8 mouse cellular contexts compared by ENCODE assay signal in genomic region chr11:102446581-102447461, GRCm38 (mm10). TPM values are rescaled to one million over a fixed set of nuclear protein-coding genes. Genes with fewer than 3 reads are reported as not detected.
DNase-seq lines count a peak whose midpoint lies in the region; ATAC-seq and TF ChIP-seq lines count a peak whose summit lies in the region.

No protein-coding gene starts in this region.

- in situ Hi-C loops in Patski (cut with MboI; ENCODE audit: low pct_unique_long_range_greater_than_20kb), result no loop called here

- POLR2A ChIA-PET in Patski (lab: Charles Lee), result interaction anchor here (1.0 to 2.0 kb wide), 4 partner anchors 17 to 39 kb away, joined by 3 to 6 read pairs (median 4); partner anchors contain the start of genes Grn and Slc25a39

- no peaks in the 10 kb centered on the region for H3K27me3 ChIP-seq in Patski
- H3K27me3 ChIP-seq in embryonic facial prominence, embryonic 10.5 days (replicated peaks; ENCODE audit: low read depth, poor library complexity, severe bottlenecking), result peaks cover 52% of the 10 kb centered on the region
- H3K27me3 ChIP-seq in hindbrain, embryonic 14.5 days (ENCODE audit: control insufficient read depth, insufficient read depth, low read length), result no peaks in the 10 kb centered on the region; the same call in 1 of the 2 replicates

- ATAC-seq in Patski, result peak; percentile 9
- ATAC-seq in hindbrain, embryonic 14.5 days (ENCODE audit: low FRiP score), result peak; percentile 57
- ATAC-seq in megakaryocyte, adult 5-6 weeks (ENCODE audit: poor library complexity, severe bottlenecking), result 0 out of 2 replicates have a peak, but pooled peaks have one; percentile 14
- ATAC-seq in erythroid progenitor cell, adult 5-6 weeks (replicated peaks; ENCODE audit: low FRiP score, poor library complexity, severe bottlenecking), result no peak

- peaks cover 53% of the 10 kb centered on the region for H3K4me1 ChIP-seq in embryonic facial prominence, embryonic 10.5 days
- peaks cover 34% of the 10 kb centered on the region for H3K4me1 ChIP-seq in hindbrain, embryonic 14.5 days (replicated peaks; ENCODE audit: control insufficient read depth, insufficient read depth, low read length)

- peak overlapping the region; percentile 97 for H3K27ac ChIP-seq in left cerebral cortex, adult 2 months
- peak overlapping the region; percentile 96 for H3K27ac ChIP-seq in embryonic facial prominence, embryonic 10.5 days (replicated peaks)
- H3K27ac ChIP-seq in hindbrain, embryonic 14.5 days, result peak overlapping the region; percentile 98

- no peaks in the 10 kb centered on the region for H3K9me3 ChIP-seq in embryonic facial prominence, embryonic 10.5 days
- no peaks in the 10 kb centered on the region for H3K9me3 ChIP-seq in hindbrain, embryonic 14.5 days (ENCODE audit: control insufficient read depth, low read length)

- H3K9ac ChIP-seq in hindbrain, embryonic 14.5 days, result peak overlapping the region; percentile 100

- under 1% methylated on average over 49 of the region's 49 CpGs for WGBS in embryonic facial prominence, embryonic 10.5 days
- under 1% methylated on average over 39 of the region's 49 CpGs for WGBS in hindbrain, embryonic 14.5 days

- peak overlapping the region; percentile 90 for H3K4me2 ChIP-seq in hindbrain, embryonic 14.5 days (replicated peaks)

- peak overlapping the region; percentile 91 for H3K4me3 ChIP-seq in left cerebral cortex, adult 2 months
- peak overlapping the region; percentile 89 for H3K4me3 ChIP-seq in embryonic facial prominence, embryonic 10.5 days
- peak overlapping the region; percentile 98 for H3K4me3 ChIP-seq in hindbrain, embryonic 14.5 days (replicated peaks; ENCODE audit: low read length)

- peak; percentile 42 to 43 for DNase-seq in left cerebral cortex, adult 2 months (ENCODE audit: extremely low spot score in 1 of 2, low spot score in 2 of 2)
- DNase-seq in left cerebral cortex, adult 8-10 months (ENCODE audit: low spot score in 2 of 2), result no peak
- DNase-seq in Patski (ENCODE audit: low read depth, low spot score), result no peak
- DNase-seq in embryonic facial prominence, embryonic 10.5 days (ENCODE audit: low spot score), result peak; percentile 78
- DNase-seq in hindbrain, embryonic 14.5 days (ENCODE audit: low spot score), result peak; percentile 63
- DNase-seq in layer of hippocampus, adult 8-10 months (ENCODE audit: low spot score in 2 of 2), result no peak

- intact Hi-C loops in left cerebral cortex, adult 2 months (cut with DNase I), result no loop called here

- TF ChIP-seq CTCF in left cerebral cortex, adult 2 months (IDR thresholded peaks at IDR 0.05), result no peak
- no peak for TF ChIP-seq CTCF in Patski (IDR thresholded peaks at IDR 0.05)

- CTCF ChIA-PET in Patski (lab: Charles Lee), result interaction anchor here (0.8 to 2.9 kb wide), 8 partner anchors 9 to 131 kb away, joined by 3 to 11 read pairs (median 4); partner anchors contain the start of gene Grn

- peaks cover 23% of the 10 kb centered on the region for H3K36me3 ChIP-seq in embryonic facial prominence, embryonic 10.5 days (replicated peaks)
- peaks cover 23% of the 10 kb centered on the region for H3K36me3 ChIP-seq in hindbrain, embryonic 14.5 days (replicated peaks; ENCODE audit: control insufficient read depth, insufficient read depth)

RNA-seq across cellular contexts. Expression of gene Fam171a2, which starts 0.7 kb away (rescaled TPM):
- total RNA-seq in left cerebral cortex, adult 2 months (2021), result 100 to 1,000 TPM; 117 to 123 TPM
- 100 to 1,000 TPM in 2 of 4 experiments, 10 to 100 TPM in 2; 88.3 to 104 (median 96.8) TPM for total RNA-seq in left cerebral cortex, adult 8-10 months (2022)
- 13.1 TPM for polyA plus RNA-seq in Patski (2021)
- polyA plus RNA-seq in embryonic facial prominence, embryonic 10.5 days (2016; fragmentation: Nextera tagmentation; extraction: Ambion mirVana), result 3.4 and 3.7 TPM in 2 replicates
- 30.9 and 40.4 TPM in 2 replicates for polyA plus RNA-seq in hindbrain, embryonic 14.5 days (2014; fragmentation: Nextera tagmentation; extraction: Ambion mirVana)
- total RNA-seq in megakaryocyte, adult 5-6 weeks (2015), result 0.09 TPM in 1 of 2 replicates, not detected in the other
- not detected in 2 replicates for total RNA-seq in megakaryocyte, adult 5-6 weeks (2017)
- total RNA-seq in erythroid progenitor cell, adult 5-6 weeks (2015; ENCODE audit: low replicate concordance), result not detected in 2 replicates
- not detected in 2 replicates for total RNA-seq in erythroid progenitor cell, adult 5-6 weeks (2017; ENCODE audit: low replicate concordance)
- total RNA-seq in layer of hippocampus, adult 8-10 months (2022), result 10 to 100 TPM; 77.6 to 94.7 (median 85.7) TPM

RNA-seq across cellular contexts. Expression of gene Grn, which starts 16.7 kb away (rescaled TPM):
- total RNA-seq in left cerebral cortex, adult 2 months (2021), result 10 to 100 TPM; 58.1 to 66.2 TPM
- 100 to 1,000 TPM in 2 of 4 experiments, 10 to 100 TPM in 2; 51.6 to 142 (median 80.2) TPM for total RNA-seq in left cerebral cortex, adult 8-10 months (2022)
- 491 TPM for polyA plus RNA-seq in Patski (2021)
- polyA plus RNA-seq in embryonic facial prominence, embryonic 10.5 days (2016; fragmentation: Nextera tagmentation; extraction: Ambion mirVana), result 79.4 and 87.3 TPM in 2 replicates
- polyA plus RNA-seq in hindbrain, embryonic 14.5 days (2014; fragmentation: Nextera tagmentation; extraction: Ambion mirVana), result 52.4 and 63.6 TPM in 2 replicates
- total RNA-seq in megakaryocyte, adult 5-6 weeks (2015), result 509 and 566 TPM in 2 replicates
- 201 and 225 TPM in 2 replicates for total RNA-seq in megakaryocyte, adult 5-6 weeks (2017)
- 90.1 and 125 TPM in 2 replicates for total RNA-seq in erythroid progenitor cell, adult 5-6 weeks (2015; ENCODE audit: low replicate concordance)
- total RNA-seq in erythroid progenitor cell, adult 5-6 weeks (2017; ENCODE audit: low replicate concordance), result 38.5 and 49.9 TPM in 2 replicates
- 100 to 1,000 TPM in 2 of 4 experiments, 10 to 100 TPM in 2; 61.9 to 191 (median 114) TPM for total RNA-seq in layer of hippocampus, adult 8-10 months (2022)

RNA-seq across cellular contexts. Expression of gene Itga2b, which starts 23.1 kb away (rescaled TPM):
- total RNA-seq in left cerebral cortex, adult 2 months (2021), result 1 to 10 TPM; 2.5 to 4.1 TPM
- 1 to 10 TPM; 2.2 to 7.8 (median 3.2) TPM for total RNA-seq in left cerebral cortex, adult 8-10 months (2022)
- 1.9 TPM for polyA plus RNA-seq in Patski (2021)
- polyA plus RNA-seq in embryonic facial prominence, embryonic 10.5 days (2016; fragmentation: Nextera tagmentation; extraction: Ambion mirVana), result 3.9 and 6.5 TPM in 2 replicates
- 5.0 and 8.4 TPM in 2 replicates for polyA plus RNA-seq in hindbrain, embryonic 14.5 days (2014; fragmentation: Nextera tagmentation; extraction: Ambion mirVana)
- total RNA-seq in megakaryocyte, adult 5-6 weeks (2015), result 13.2 and 16.0 TPM in 2 replicates
- 13.2 and 17.9 TPM in 2 replicates for total RNA-seq in megakaryocyte, adult 5-6 weeks (2017)
- 4.2 and 15.9 TPM in 2 replicates for total RNA-seq in erythroid progenitor cell, adult 5-6 weeks (2015; ENCODE audit: low replicate concordance)
- total RNA-seq in erythroid progenitor cell, adult 5-6 weeks (2017; ENCODE audit: low replicate concordance), result 20.4 and 34.3 TPM in 2 replicates
- 1 to 10 TPM; 1.1 to 3.2 (median 2.7) TPM for total RNA-seq in layer of hippocampus, adult 8-10 months (2022)

RNA-seq across cellular contexts. Expression of gene Slc25a39, which starts 39.1 kb away (rescaled TPM):
- 10 to 100 TPM; 65.7 to 68.6 TPM for total RNA-seq in left cerebral cortex, adult 2 months (2021)
- 10 to 100 TPM; 64.1 to 75.4 (median 68.9) TPM for total RNA-seq in left cerebral cortex, adult 8-10 months (2022)
- 388 TPM for polyA plus RNA-seq in Patski (2021)
- polyA plus RNA-seq in embryonic facial prominence, embryonic 10.5 days (2016; fragmentation: Nextera tagmentation; extraction: Ambion mirVana), result 229 and 241 TPM in 2 replicates
- polyA plus RNA-seq in hindbrain, embryonic 14.5 days (2014; fragmentation: Nextera tagmentation; extraction: Ambion mirVana), result 154 and 157 TPM in 2 replicates
- total RNA-seq in megakaryocyte, adult 5-6 weeks (2015), result 41.5 and 47.5 TPM in 2 replicates
- 20.5 and 22.8 TPM in 2 replicates for total RNA-seq in megakaryocyte, adult 5-6 weeks (2017)
- total RNA-seq in erythroid progenitor cell, adult 5-6 weeks (2015; ENCODE audit: low replicate concordance), result 211 and 271 TPM in 2 replicates
- 78.9 and 80.8 TPM in 2 replicates for total RNA-seq in erythroid progenitor cell, adult 5-6 weeks (2017; ENCODE audit: low replicate concordance)
- 10 to 100 TPM; 62.0 to 72.4 (median 64.6) TPM for total RNA-seq in layer of hippocampus, adult 8-10 months (2022)

RNA-seq across cellular contexts. Expression of gene Rundc3a, which starts 53.6 kb away (rescaled TPM):
- total RNA-seq in left cerebral cortex, adult 2 months (2021), result 100 to 1,000 TPM; 505 to 522 TPM
- total RNA-seq in left cerebral cortex, adult 8-10 months (2022), result 100 to 1,000 TPM; 433 to 468 (median 439) TPM
- polyA plus RNA-seq in Patski (2021), result 12.1 TPM
- polyA plus RNA-seq in embryonic facial prominence, embryonic 10.5 days (2016; fragmentation: Nextera tagmentation; extraction: Ambion mirVana), result 10.0 and 11.9 TPM in 2 replicates
- 106 TPM in 2 replicates for polyA plus RNA-seq in hindbrain, embryonic 14.5 days (2014; fragmentation: Nextera tagmentation; extraction: Ambion mirVana)
- total RNA-seq in megakaryocyte, adult 5-6 weeks (2015), result not detected in 2 replicates
- not detected in 2 replicates for total RNA-seq in megakaryocyte, adult 5-6 weeks (2017)
- total RNA-seq in erythroid progenitor cell, adult 5-6 weeks (2015; ENCODE audit: low replicate concordance), result not detected in 2 replicates
- total RNA-seq in erythroid progenitor cell, adult 5-6 weeks (2017; ENCODE audit: low replicate concordance), result not detected in 2 replicates
- total RNA-seq in layer of hippocampus, adult 8-10 months (2022), result 100 to 1,000 TPM; 420 to 453 (median 428) TPM

Comparison
In these comparisons a context has a peak if more than half of its experiments do, and no peak if none do; other contexts are left out.
1. DNase-seq: peak in left cerebral cortex, adult 2 months (2 of 2), embryonic facial prominence, embryonic 10.5 days (single experiment) and hindbrain, embryonic 14.5 days (single experiment); none in left cerebral cortex, adult 8-10 months (0 of 2), Patski (single experiment) and layer of hippocampus, adult 8-10 months (0 of 2).
2. RNA of gene Fam171a2, which starts 0.7 kb away (total RNA-seq): 117 to 123 TPM in left cerebral cortex, adult 2 months, 88.3 to 104 TPM in left cerebral cortex, adult 8-10 months and 77.6 to 94.7 TPM in layer of hippocampus, adult 8-10 months; 0.09 TPM in megakaryocyte, adult 5-6 weeks and not detected in erythroid progenitor cell, adult 5-6 weeks; every median in the first group is over 10 times any median in the second.
3. Peak in every context shown above with its lines, with median percentiles within 50 percentile points of each other: H3K27ac ChIP-seq and H3K4me3 ChIP-seq.